Mouse (Mus musculus): ENCODE results near the gene Kctd13. TPM values are rescaled to one million over a fixed set of nuclear protein-coding genes. Genes with fewer than 3 reads are reported as not detected.

Kctd13 gene
- polyA plus RNA-seq, 1 experiment from 2014 or later, result 17.3 TPM

DNA sequence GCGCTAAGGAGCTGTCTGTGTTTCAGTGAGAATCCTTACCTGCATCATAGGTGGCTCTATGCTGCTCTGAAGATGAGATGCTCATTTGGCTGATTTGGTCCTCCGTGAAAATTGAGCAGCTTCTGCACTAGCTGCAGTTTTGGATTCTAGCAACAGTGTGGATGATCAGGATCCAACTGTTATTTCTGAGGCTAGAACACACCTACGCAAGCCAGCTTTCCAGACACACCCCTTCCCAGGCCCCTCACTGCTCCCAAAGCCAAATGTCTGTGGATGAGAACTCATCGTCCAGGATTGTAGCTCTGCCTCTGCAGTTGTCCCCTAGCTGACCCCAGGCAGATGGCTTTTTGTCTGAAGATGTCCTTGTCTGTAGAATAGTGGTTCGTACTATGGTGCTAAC is 32.4 kb downstream of the Kctd13 start:
- H3K36me3 ChIP-seq (ENCODE audit: insufficient read depth, low read length), result no peaks in the 10 kb centered on the region
- no peaks in the 10 kb centered on the region for H3K27me3 ChIP-seq (ENCODE audit: insufficient read depth, low read length)
- H3K4me3 ChIP-seq (replicated peaks; ENCODE audit: low read depth, low read length), result no peak overlapping the region
- DNase-seq (ENCODE audit: low spot score), result no peak
- H3K4me1 ChIP-seq (replicated peaks; ENCODE audit: insufficient read depth, low read length), result no peaks in the 10 kb centered on the region
- 85% methylated on average over 5 of the region's 5 CpGs for WGBS
- TF ChIP-seq CTCF (IDR thresholded peaks at IDR 0.05; ENCODE audit: low read depth), result no peak
- H3K9ac ChIP-seq (ENCODE audit: low read depth, low read length), result no peak overlapping the region
- H3K27ac ChIP-seq, result no peak overlapping the region
- ATAC-seq (replicated peaks; ENCODE audit: low FRiP score, low read depth), result no peak
- H3K4me2 ChIP-seq (ENCODE audit: low read length), result no peak overlapping the region
- H3K9me3 ChIP-seq (replicated peaks; ENCODE audit: low read length), result no peaks in the 10 kb centered on the region

- Histone ChIP-seq H3K4me1 (replicated peaks; ENCODE audit: insufficient read depth, low read length) (no peaks in the 10 kb centered on the region), H3K36me3 (ENCODE audit: insufficient read depth, low read length) (no peaks in the 10 kb centered on the region), H3K4me2 (ENCODE audit: low read length) (no peak overlapping the region), H3K27ac (no peak overlapping the region), H3K27me3 (ENCODE audit: insufficient read depth, low read length) (no peaks in the 10 kb centered on the region), H3K9me3 (replicated peaks; ENCODE audit: low read length) (no peaks in the 10 kb centered on the region), H3K9ac (ENCODE audit: low read depth, low read length) (no peak overlapping the region), H3K4me3 (replicated peaks; ENCODE audit: low read depth, low read length) (no peak overlapping the region)
- TF ChIP-seq CTCF (IDR thresholded peaks at IDR 0.05; ENCODE audit: low read depth), result no peak
- no peak for ATAC-seq (replicated peaks; ENCODE audit: low FRiP score, low read depth)
- WGBS, result 83% methylated on average over 4 of the region's 4 CpGs
- DNase-seq (ENCODE audit: low spot score), result no peak
Measured at GRCm38 (mm10) chr7:126961965-126962364, 33.3 kb downstream of the Kctd13 start.

- ATAC-seq (replicated peaks; ENCODE audit: low FRiP score, low read depth) (no peak), DNase-seq (ENCODE audit: low spot score) (peak; percentile 57)
Measured at GRCm38 (mm10) chr7:126963548-126964286, 35.0 kb downstream of the Kctd13 start.

DNA sequence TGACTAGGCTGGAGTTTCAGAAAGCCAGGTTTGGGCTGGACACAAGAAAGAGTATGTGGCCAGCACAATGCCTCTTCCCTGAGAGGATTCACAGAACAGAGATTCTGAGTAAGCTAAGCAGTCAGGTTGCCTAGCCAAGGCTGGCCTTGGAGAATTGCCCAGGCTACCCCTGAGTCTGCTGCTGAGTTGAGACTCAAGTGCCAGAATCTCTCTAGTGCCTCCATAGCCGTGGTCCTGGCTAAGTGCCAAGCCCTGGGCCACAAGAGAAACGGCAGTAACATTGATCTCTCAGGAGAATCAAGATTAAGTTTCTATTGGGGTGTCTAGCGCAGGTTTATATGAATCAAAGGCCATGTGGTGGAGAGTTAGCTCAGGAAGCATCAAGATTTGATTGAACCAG is 36.9 kb downstream of the Kctd13 start:
- Histone ChIP-seq H3K4me2 (ENCODE audit: low read length) (no peak overlapping the region), H3K27ac (no peak overlapping the region), H3K36me3 (ENCODE audit: insufficient read depth, low read length) (no peaks in the 10 kb centered on the region), H3K27me3 (ENCODE audit: insufficient read depth, low read length) (no peaks in the 10 kb centered on the region), H3K4me3 (replicated peaks; ENCODE audit: low read depth, low read length) (no peak overlapping the region), H3K9ac (ENCODE audit: low read depth, low read length) (no peak overlapping the region), H3K4me1 (replicated peaks; ENCODE audit: insufficient read depth, low read length) (no peaks in the 10 kb centered on the region), H3K9me3 (replicated peaks; ENCODE audit: low read length) (no peaks in the 10 kb centered on the region)
- ATAC-seq (replicated peaks; ENCODE audit: low FRiP score, low read depth) (no peak), DNase-seq (ENCODE audit: low spot score) (no peak)
- 60% methylated on average over 3 of the region's 3 CpGs for WGBS
- TF ChIP-seq CTCF (IDR thresholded peaks at IDR 0.05; ENCODE audit: low read depth), result no peak

More at GRCm38 (mm10) chr7:126963548-126964286, 35.0 kb downstream of the Kctd13 start:
- H3K4me2 ChIP-seq (ENCODE audit: low read length), result no peak overlapping the region
- no peaks in the 10 kb centered on the region for H3K4me1 ChIP-seq (replicated peaks; ENCODE audit: insufficient read depth, low read length)
- no peak overlapping the region for H3K4me3 ChIP-seq (replicated peaks; ENCODE audit: low read depth, low read length)
- 25% methylated on average over 19 of the region's 19 CpGs for WGBS
- no peak overlapping the region for H3K9ac ChIP-seq (ENCODE audit: low read depth, low read length)
- no peak overlapping the region for H3K27ac ChIP-seq
- H3K9me3 ChIP-seq (replicated peaks; ENCODE audit: low read length), result no peaks in the 10 kb centered on the region
- peak; percentile 77 for TF ChIP-seq CTCF (IDR thresholded peaks at IDR 0.05; ENCODE audit: low read depth)
- no peaks in the 10 kb centered on the region for H3K27me3 ChIP-seq (ENCODE audit: insufficient read depth, low read length)
- no peaks in the 10 kb centered on the region for H3K36me3 ChIP-seq (ENCODE audit: insufficient read depth, low read length)

DNA sequence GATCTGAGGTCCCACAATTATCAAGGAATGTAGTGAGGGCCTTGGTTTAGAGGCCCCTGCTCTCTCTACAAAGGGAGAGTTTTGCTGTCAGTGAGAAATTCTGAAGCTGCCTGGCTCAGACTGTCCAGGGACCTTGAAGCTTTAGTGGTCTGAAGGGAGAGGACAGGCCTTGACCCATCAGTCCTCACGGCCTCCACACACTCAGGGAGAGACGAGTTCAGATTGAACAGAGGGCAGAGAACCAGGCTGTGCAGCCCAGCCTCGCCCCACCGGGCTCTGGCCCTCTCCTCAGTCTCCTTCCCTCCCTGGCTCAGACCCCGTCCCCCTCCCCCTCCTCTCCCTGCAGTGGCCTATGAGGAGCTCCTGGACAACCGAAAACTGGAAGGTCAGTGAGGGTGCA is 38.7 kb downstream of the Kctd13 start:
- ATAC-seq (replicated peaks; ENCODE audit: low FRiP score, low read depth) (no peak), DNase-seq (ENCODE audit: low spot score) (no peak)
- no peaks in the 10 kb centered on the region for H3K27me3 ChIP-seq (ENCODE audit: insufficient read depth, low read length)
- H3K4me3 ChIP-seq (replicated peaks; ENCODE audit: low read depth, low read length), result no peak overlapping the region
- H3K27ac ChIP-seq, result no peak overlapping the region
- H3K9ac ChIP-seq (ENCODE audit: low read depth, low read length), result no peak overlapping the region
- no peaks in the 10 kb centered on the region for H3K36me3 ChIP-seq (ENCODE audit: insufficient read depth, low read length)
- H3K4me1 ChIP-seq (replicated peaks; ENCODE audit: insufficient read depth, low read length), result no peaks in the 10 kb centered on the region
- 67% methylated on average over 6 of the region's 6 CpGs for WGBS
- no peak overlapping the region for H3K4me2 ChIP-seq (ENCODE audit: low read length)
- H3K9me3 ChIP-seq (replicated peaks; ENCODE audit: low read length), result no peaks in the 10 kb centered on the region
- TF ChIP-seq CTCF (IDR thresholded peaks at IDR 0.05; ENCODE audit: low read depth), result no peak

GRCm38 (mm10) chr7:126975493-126975892 is 46.8 kb downstream of the Kctd13 start:
- Histone ChIP-seq H3K36me3 (ENCODE audit: insufficient read depth, low read length) (peaks cover 20% of the 10 kb centered on the region), H3K4me1 (replicated peaks; ENCODE audit: insufficient read depth, low read length) (0 out of 2 replicates have a peak, but pooled peaks cover 4% of the 10 kb centered on the region), H3K4me2 (ENCODE audit: low read length) (peak overlapping the region; percentile 68), H3K9me3 (replicated peaks; ENCODE audit: low read length) (no peaks in the 10 kb centered on the region), H3K27me3 (ENCODE audit: insufficient read depth, low read length) (no peaks in the 10 kb centered on the region), H3K4me3 (replicated peaks; ENCODE audit: low read depth, low read length) (peak overlapping the region; percentile 73), H3K27ac (peak overlapping the region; percentile 95), H3K9ac (ENCODE audit: low read depth, low read length) (peak overlapping the region; percentile 87; the same call in 1 of the 2 replicates)
- TF ChIP-seq CTCF (IDR thresholded peaks at IDR 0.05; ENCODE audit: low read depth), result no peak
- peak; percentile 11 for DNase-seq (ENCODE audit: low spot score)
- 0 out of 2 replicates have a peak, but pooled peaks have one; percentile 2 for ATAC-seq (replicated peaks; ENCODE audit: low FRiP score, low read depth)
- 12% methylated on average over 8 of the region's 8 CpGs for WGBS

GRCm38 (mm10) chr7:126975893-126975949 is 47.0 kb downstream of the Kctd13 start, which contains the start of gene Cdipt:
Gene Cdipt (plus strand): TSS chr7:126975914.
- 0% methylated on average over 1 of the region's 1 CpGs for WGBS
- TF ChIP-seq CTCF (IDR thresholded peaks at IDR 0.05; ENCODE audit: low read depth), result no peak
- peak within 1 kb of the TSS; percentile 87 for H3K9ac ChIP-seq (ENCODE audit: low read depth, low read length)
- no peaks in the 10 kb centered on the region for H3K27me3 ChIP-seq (ENCODE audit: insufficient read depth, low read length)
- peak within 1 kb of the TSS; percentile 68 for H3K4me2 ChIP-seq (ENCODE audit: low read length)
- DNase-seq (ENCODE audit: low spot score) (no peak), ATAC-seq (replicated peaks; ENCODE audit: low FRiP score, low read depth) (no peak)
- H3K36me3 ChIP-seq (ENCODE audit: insufficient read depth, low read length), result peaks cover 20% of the 10 kb centered on the region
- 0 out of 2 replicates have a peak, but pooled peaks cover 4% of the 10 kb centered on the region for H3K4me1 ChIP-seq (replicated peaks; ENCODE audit: insufficient read depth, low read length)
- H3K27ac ChIP-seq, result peak within 1 kb of the TSS; percentile 95
- peak within 1 kb of the TSS; percentile 73 for H3K4me3 ChIP-seq (replicated peaks; ENCODE audit: low read depth, low read length)
- H3K9me3 ChIP-seq (replicated peaks; ENCODE audit: low read length), result no peaks in the 10 kb centered on the region
